Mouse (Mus musculus) G1E (cell line): ENCODE results near the gene Abhd15. TPM values are rescaled to one million over a fixed set of nuclear protein-coding genes. Genes with fewer than 3 reads are reported as not detected.
A peak's percentile ranks its signal among the peaks of the same experiment; 100 is the strongest.

Source experiments
- ATAC-seq: 2 replicates; pipeline ENCODE4 v1.8.0; 2016; ENCODE audit warnings: mild to moderate bottlenecking; ENCODE audit not compliant: insufficient number of reproducible peaks, poor library complexity, low FRiP score, severe bottlenecking; ENCODE audit errors: extremely low read depth
- DNase-seq: peaks from one replicate; pipeline ENCODE4 v3.0.0; 2012; ENCODE audit warnings: low spot score
- H3K27me3 ChIP-seq: 2 replicates; pipeline ENCODE4 v1.6.1; 2012; ENCODE audit warnings: mild to moderate bottlenecking, low read length, inconsistent platforms; ENCODE audit not compliant: insufficient read depth
- H3K36me3 ChIP-seq: replicated peaks from 2 replicates; pipeline ENCODE3; 2012; ENCODE audit warnings: mild to moderate bottlenecking, inconsistent platforms
- H3K4me1 ChIP-seq: 2 replicates; pipeline ENCODE4 v1.6.1; 2012; ENCODE audit warnings: low read depth, low read length, inconsistent platforms, mixed read lengths; ENCODE audit not compliant: insufficient read depth
- H3K4me3 ChIP-seq: 2 replicates; pipeline ENCODE4 v1.5.1; 2012; ENCODE audit warnings: low read depth, mild to moderate bottlenecking, inconsistent platforms, low read length, moderate library complexity, mixed read lengths
- H3K9me3 ChIP-seq: replicated peaks from 2 replicates; pipeline ENCODE4 v1.6.1; 2012; ENCODE audit warnings: inconsistent platforms
- CTCF ChIP-seq: IDR thresholded peaks from 2 replicates; pipeline ENCODE4 v1.5.1; 2012; ENCODE audit warnings: low read depth, low read length, inconsistent platforms, mixed read lengths
- GATA1 ChIP-seq: IDR thresholded peaks from 2 replicates; pipeline ENCODE4 v1.6.1; 2012; ENCODE audit warnings: borderline replicate concordance, low read length, inconsistent platforms, mixed read lengths
- GATA2 ChIP-seq: IDR thresholded peaks from 2 replicates; pipeline ENCODE4 v1.6.1; 2012; ENCODE audit warnings: low read depth, low read length, inconsistent platforms, borderline replicate concordance
- POLR2AphosphoS5 ChIP-seq: IDR thresholded peaks from 2 replicates; pipeline ENCODE4 v1.6.1; 2012; ENCODE audit warnings: low read depth, low read length, inconsistent platforms; ENCODE audit not compliant: insufficient replicate concordance
- TAL1 ChIP-seq: conservative IDR thresholded peaks from 2 replicates; pipeline ENCODE4 v1.6.1; 2012; ENCODE audit warnings: low read depth, low read length, inconsistent platforms, mixed read lengths
- polyA plus RNA-seq: library from polyadenylated mRNA; stranded (reverse); fragments of >175 nt; gene quantifications from 2 replicates; pipeline ENCODE4 v1.2.3, GENCODE M21; 2012
- total RNA-seq, 2 experiments: library from RNA; stranded (forward) in 1 of 2; stranded (reverse) in 1 of 2; fragments of 200-1000 nt in 1 of 2; fragments of >200 nt in 1 of 2; fragmentation: Nextera tagmentation in 1 of 2; gene quantifications; 2 replicates each; pipeline ENCODE4 v1.2.3; 2014 to 2017

Gene Abhd15
- total and polyA plus RNA-seq, 3 experiments = 0.27 to 0.34 (median 0.30) TPM

GRCm38 (mm10) chr11:77492311-77492871, 22.5 kb upstream of the Abhd15 start:
- H3K27me3 ChIP-seq = peaks cover 34% of the 10 kb centered on the region
- DNase-seq (peak; percentile 41), ATAC-seq (no peak)
- TF ChIP-seq GATA1 (no peak), POLR2AphosphoS5 (no peak), CTCF (no peak), GATA2 (no peak), TAL1 (no peak)
- peaks cover 21% of the 10 kb centered on the region for H3K36me3 ChIP-seq
- 0 out of 2 replicates have a peak, but pooled peaks cover 5% of the 10 kb centered on the region for H3K9me3 ChIP-seq
- peak overlapping the region; percentile 94 for H3K4me3 ChIP-seq
- H3K4me1 ChIP-seq = peaks cover 71% of the 10 kb centered on the region

GRCm38 (mm10) chr11:77492911-77493332, 22.0 kb upstream of the Abhd15 start:
- peak; percentile 50; the same call in 1 of the 2 replicates for ATAC-seq
- H3K4me1 ChIP-seq = peaks cover 76% of the 10 kb centered on the region

GRCm38 (mm10) chr11:77493512-77494343, 21.2 kb upstream of the Abhd15 start, which contains the start of gene Git1:
Gene Git1, plus strand, starts transcription at chr11:77493562.
- peaks cover 20% of the 10 kb centered on the region for H3K27me3 ChIP-seq
- DNase-seq (peak; percentile 45), ATAC-seq (no peak)
- peak within 1 kb of the TSS; percentile 94 for H3K4me3 ChIP-seq
- peaks cover 81% of the 10 kb centered on the region for H3K4me1 ChIP-seq
- peaks cover 32% of the 10 kb centered on the region for H3K36me3 ChIP-seq
- no peak for TF ChIP-seq TAL1
- no peak for TF ChIP-seq CTCF
- TF ChIP-seq GATA1 = no peak
- no peak for TF ChIP-seq GATA2
- TF ChIP-seq POLR2AphosphoS5 = no peak
- H3K9me3 ChIP-seq = 0 out of 2 replicates have a peak, but pooled peaks cover 5% of the 10 kb centered on the region

More at GRCm38 (mm10) chr11:77492911-77493332, 22.0 kb upstream of the Abhd15 start:
- no peak for TF ChIP-seq TAL1
- TF ChIP-seq GATA2 = no peak
- TF ChIP-seq GATA1 = no peak
- TF ChIP-seq POLR2AphosphoS5 = no peak
- no peak for TF ChIP-seq CTCF
- Histone ChIP-seq H3K9me3 (0 out of 2 replicates have a peak, but pooled peaks cover 5% of the 10 kb centered on the region), H3K4me3 (peak overlapping the region; percentile 94), H3K36me3 (peaks cover 24% of the 10 kb centered on the region), H3K27me3 (peaks cover 28% of the 10 kb centered on the region)
- DNase-seq = peak; percentile 97

- Histone ChIP-seq H3K27me3 (peaks cover 14% of the 10 kb centered on the region), H3K4me1 (peaks cover 79% of the 10 kb centered on the region), H3K9me3 (0 out of 2 replicates have a peak, but pooled peaks cover 3% of the 10 kb centered on the region), H3K36me3 (peaks cover 38% of the 10 kb centered on the region), H3K4me3 (peak overlapping the region; percentile 94)
- TF ChIP-seq CTCF (no peak), GATA1 (no peak), TAL1 (no peak), POLR2AphosphoS5 (no peak), GATA2 (no peak)
- DNase-seq (no peak), ATAC-seq (no peak)
These were observed 20.6 kb upstream of the Abhd15 start for GRCm38 (mm10) chr11:77494344-77494676.

- no peak for DNase-seq
- Histone ChIP-seq H3K36me3 (peaks cover 43% of the 10 kb centered on the region), H3K9me3 (0 out of 2 replicates have a peak, but pooled peaks cover 3% of the 10 kb centered on the region), H3K4me1 (peaks cover 79% of the 10 kb centered on the region), H3K27me3 (peaks cover 13% of the 10 kb centered on the region), H3K4me3 (no peak overlapping the region)
- ATAC-seq = no peak
- TF ChIP-seq GATA2 = no peak
- TF ChIP-seq POLR2AphosphoS5 = no peak
- TF ChIP-seq CTCF = no peak
- no peak for TF ChIP-seq GATA1
- no peak for TF ChIP-seq TAL1
These were observed 20.1 kb upstream of the Abhd15 start for GRCm38 (mm10) chr11:77494782-77495181.

GRCm38 (mm10) chr11:77495507-77495906, 19.4 kb upstream of the Abhd15 start:
- H3K4me1 ChIP-seq = peaks cover 77% of the 10 kb centered on the region
- DNase-seq (no peak), ATAC-seq (no peak)
- TF ChIP-seq GATA1 = no peak
- no peak for TF ChIP-seq GATA2
- TF ChIP-seq CTCF = no peak
- TF ChIP-seq POLR2AphosphoS5 = no peak
- no peak for TF ChIP-seq TAL1
- peaks cover 50% of the 10 kb centered on the region for H3K36me3 ChIP-seq
- H3K9me3 ChIP-seq = no peaks in the 10 kb centered on the region
- H3K27me3 ChIP-seq = peaks cover 5% of the 10 kb centered on the region
- no peak overlapping the region for H3K4me3 ChIP-seq
